Comparison of ENCODE assay signal across 27 mouse cellular contexts in genomic region chr10:110204121-110204697, GRCm38 (mm10).
A peak's percentile ranks its signal among the peaks of the same experiment; 100 is the strongest.
DNase-seq lines count a peak whose midpoint lies in the region; ATAC-seq and TF ChIP-seq lines count a peak whose summit lies in the region.
"Had no signal": no experiment of that assay in that cellular context is flagged by ENCODE, and none has a peak within 500 bp of the region (broad histone marks: within the 10 kb centered on the region; RNA-seq: fewer than 3 reads in every experiment).

No protein-coding gene starts in this region.

- no peak overlapping the region for H3K27ac ChIP-seq in lung, embryonic 14.5 days (ENCODE audit: low read depth)
- H3K27ac ChIP-seq in hindbrain, embryonic 13.5 days: no peak overlapping the region
- H3K27ac ChIP-seq: embryonic facial prominence, embryonic 12.5 days; heart, adult 2 months; heart, embryonic 13.5 days; hindbrain, embryonic 14.5 days; kidney, postnatal 0 days; macrophage; midbrain, embryonic 12.5 days; stomach, embryonic 15.5 days had no signal

- no peaks in the 10 kb centered on the region for H3K9me3 ChIP-seq in lung, embryonic 14.5 days (ENCODE audit: low read depth, low read length)
- no peaks in the 10 kb centered on the region for H3K9me3 ChIP-seq in hindbrain, embryonic 13.5 days
- H3K9me3 ChIP-seq: embryonic facial prominence, embryonic 12.5 days; heart, embryonic 13.5 days; midbrain, embryonic 12.5 days; stomach, embryonic 15.5 days had no signal

- WGBS in lung, embryonic 14.5 days: 48% methylated on average over 5 of the region's 5 CpGs
- WGBS in lung, adult 2 months: 79% methylated on average over 5 of the region's 5 CpGs
- WGBS in hindbrain, embryonic 13.5 days: 85% methylated on average over 5 of the region's 5 CpGs

- no peak overlapping the region for H3K4me2 ChIP-seq in lung, embryonic 14.5 days
- no peak overlapping the region for H3K4me2 ChIP-seq in hindbrain, embryonic 13.5 days
- H3K4me2 ChIP-seq: embryonic facial prominence, embryonic 12.5 days; heart, embryonic 13.5 days; hindbrain, embryonic 14.5 days; liver, embryonic 11.5 days; midbrain, embryonic 12.5 days; stomach, embryonic 15.5 days had no signal

- H3K27me3 ChIP-seq in lung, embryonic 14.5 days (ENCODE audit: insufficient read depth, low read length): no peaks in the 10 kb centered on the region
- H3K27me3 ChIP-seq in hindbrain, embryonic 13.5 days: no peaks in the 10 kb centered on the region
- H3K27me3 ChIP-seq: embryonic facial prominence, embryonic 12.5 days; heart, embryonic 13.5 days; midbrain, embryonic 12.5 days; stomach, embryonic 15.5 days had no signal

- peak; percentile 80 for ATAC-seq in lung, embryonic 14.5 days (ENCODE audit: insufficient read depth)
- no peak for ATAC-seq in hindbrain, embryonic 13.5 days (ENCODE audit: low FRiP score)
- ATAC-seq: activated CD4-positive, CD25-positive, alpha-beta regulatory T cell, adult 4 months; forebrain, postnatal 0 days; inflammation-experienced regulatory T-cells, adult 6 months; liver, postnatal 0 days had no signal

- H3K4me1 ChIP-seq in lung, embryonic 14.5 days (ENCODE audit: insufficient read depth): 0 out of 2 replicates have a peak, but pooled peaks cover 2% of the 10 kb centered on the region
- no peaks in the 10 kb centered on the region for H3K4me1 ChIP-seq in lung, adult 2 months (ENCODE audit: control insufficient read depth, insufficient read depth, low read length)
- H3K4me1 ChIP-seq in hindbrain, embryonic 13.5 days (replicated peaks): 0 out of 2 replicates have a peak, but pooled peaks cover 3% of the 10 kb centered on the region
- H3K4me1 ChIP-seq: embryonic facial prominence, embryonic 12.5 days; heart, embryonic 13.5 days; midbrain, embryonic 12.5 days; stomach, embryonic 15.5 days had no signal

- TF ChIP-seq CTCF in lung, embryonic 14.5 days (IDR thresholded peaks at IDR 0.05; ENCODE audit: low read depth): no peak
- TF ChIP-seq CTCF in lung, adult 2 months (IDR thresholded peaks at IDR 0.05; ENCODE audit: insufficient read depth, low read length): no peak

- H3K4me3 ChIP-seq in lung, embryonic 14.5 days (ENCODE audit: low read depth, low read length): no peak overlapping the region
- no peak overlapping the region for H3K4me3 ChIP-seq in lung, adult 2 months (replicated peaks; ENCODE audit: extremely low read depth, low read depth, low read length)
- H3K4me3 ChIP-seq in hindbrain, embryonic 13.5 days: no peak overlapping the region
- H3K4me3 ChIP-seq: embryonic facial prominence, embryonic 12.5 days; heart, adult 2 months; heart, embryonic 13.5 days; midbrain, embryonic 12.5 days; stomach, embryonic 15.5 days had no signal

- no peak overlapping the region for H3K9ac ChIP-seq in lung, embryonic 14.5 days
- H3K9ac ChIP-seq in hindbrain, embryonic 13.5 days: no peak overlapping the region
- H3K9ac ChIP-seq: embryonic facial prominence, embryonic 12.5 days; forebrain, postnatal 0 days; heart, embryonic 13.5 days; hindbrain, embryonic 14.5 days; liver, postnatal 0 days; midbrain, embryonic 12.5 days; stomach, embryonic 15.5 days had no signal

- no peak for TF ChIP-seq POLR2A in lung, adult 2 months (IDR thresholded peaks at IDR 0.05; ENCODE audit: borderline replicate concordance, extremely low read depth, low read depth, low read length)

- DNase-seq in lung, embryonic 14.5 days: peak; percentile 52
- no peak for DNase-seq in lung, adult 2 months
- DNase-seq in spleen, postnatal 36 days (ENCODE audit: low spot score in 2 of 2): peak; percentile 42 to 51
- DNase-seq in spleen, postnatal 4 days (ENCODE audit: low spot score in 2 of 2): no peak
- peak; percentile 48 for DNase-seq in cerebellum, adult 9-11 months
- DNase-seq in left cerebral cortex, adult 8-10 months (ENCODE audit: low spot score in 2 of 2): no peak
- DNase-seq: adrenal gland, adult 8-10 months; forebrain, postnatal 0 days; gastrocnemius, postnatal 25 days; heart, adult 2 months; heart, postnatal 14 days; kidney, adult 2 months; liver, postnatal 0 days; right cerebral cortex, postnatal 14 days; thymus, adult 18-20 months; thymus, postnatal 36 days had no signal

- H3K36me3 ChIP-seq in lung, embryonic 14.5 days (ENCODE audit: insufficient read depth): no peaks in the 10 kb centered on the region
- H3K36me3 ChIP-seq in hindbrain, embryonic 13.5 days: no peaks in the 10 kb centered on the region
- H3K36me3 ChIP-seq: embryonic facial prominence, embryonic 12.5 days; heart, embryonic 13.5 days; midbrain, embryonic 12.5 days; stomach, embryonic 15.5 days had no signal

Comparison
In these comparisons a context has a peak if more than half of its experiments do, and no peak if none do; other contexts are left out.
1. DNase-seq: peak in lung, embryonic 14.5 days (single experiment), spleen, postnatal 36 days (2 of 2) and cerebellum, adult 9-11 months (single experiment); none in lung, adult 2 months (single experiment), spleen, postnatal 4 days (0 of 2) and left cerebral cortex, adult 8-10 months (0 of 2).